Mouse (Mus musculus): ENCODE data around the gene 4922502D21Rik.

- TF ChIP-seq POLR2A (IDR thresholded peaks at IDR 0.05; ENCODE audit: extremely low read depth, insufficient read depth, low read length): no peak
- no peak for TF ChIP-seq CTCF (IDR thresholded peaks at IDR 0.05; ENCODE audit: low read depth, low read length)
Observed at GRCm38 (mm10) chr6:129319331-129319730, 12.3 kb downstream of the 4922502D21Rik start.
